Mouse (Mus musculus): ENCODE measurements around the gene Wdr20.

DNA sequence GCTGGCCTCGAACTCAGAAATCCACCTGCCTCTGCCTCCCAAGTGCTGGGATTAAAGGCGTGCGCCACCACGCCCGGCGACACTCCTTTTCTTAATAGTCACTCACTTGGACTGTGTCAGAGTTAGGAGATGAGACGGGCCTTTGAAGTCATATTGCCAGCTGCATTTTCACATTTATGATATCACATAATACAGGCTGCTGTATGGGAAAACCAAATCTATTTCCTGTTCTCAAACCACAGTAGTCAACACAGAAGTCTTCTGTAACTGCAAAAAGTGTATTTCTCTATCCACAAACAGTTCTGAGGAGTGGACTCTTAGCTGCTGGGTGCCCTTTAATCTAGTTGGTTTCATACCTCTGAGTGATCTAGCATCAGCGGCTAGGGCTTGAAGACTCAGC lies 21.2 kb downstream of the Wdr20 start:
- TF ChIP-seq POLR2A (IDR thresholded peaks at IDR 0.05; ENCODE audit: low read depth, low read length) (no peak), CTCF (IDR thresholded peaks at IDR 0.05; ENCODE audit: borderline replicate concordance, insufficient read depth, low read length) (no peak)

All from embryonic fibroblast, embryonic 13.5 days (primary cell).